8 mouse cellular contexts compared by ENCODE assay signal in the genomic region with DNA sequence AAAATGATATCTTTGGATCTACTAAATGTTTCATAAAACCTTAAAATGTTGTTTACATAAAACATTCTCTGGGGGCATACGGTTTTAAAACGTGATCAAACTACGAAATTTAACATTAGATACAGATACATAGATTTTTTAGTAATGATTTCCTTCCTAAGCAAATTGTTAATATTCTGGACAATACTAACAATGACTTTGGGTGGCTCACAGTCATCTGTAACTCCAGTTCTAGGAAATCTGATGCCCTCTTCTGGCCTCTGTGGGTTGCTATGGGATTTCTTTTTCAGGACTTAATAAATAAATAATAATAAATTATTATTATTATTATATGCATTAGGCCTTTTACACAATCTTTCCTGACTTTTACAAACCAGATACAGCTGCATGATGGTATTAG. TPM values are rescaled to one million over a fixed set of nuclear protein-coding genes. Genes with fewer than 3 reads are reported as not detected.
DNase-seq lines count a peak whose midpoint lies in the region; ATAC-seq lines count a peak whose summit lies in the region.

No protein-coding gene starts in this region.

- no peak for DNase-seq in embryonic facial prominence, embryonic 10.5 days (ENCODE audit: low spot score)
- no peak for DNase-seq in spleen, postnatal 36 days (ENCODE audit: low spot score in 2 of 2)
- DNase-seq in gastrocnemius, postnatal 25 days: no peak
- no peak for DNase-seq in adrenal gland, adult 8-10 months

- H3K4me2 ChIP-seq in hindbrain, embryonic 15.5 days: peak overlapping the region; percentile 56
- peak overlapping the region; percentile 68 for H3K4me2 ChIP-seq in lung, embryonic 15.5 days

- no peak overlapping the region for H3K9ac ChIP-seq in hindbrain, embryonic 15.5 days
- H3K9ac ChIP-seq in lung, embryonic 15.5 days: no peak overlapping the region

- peaks cover 15% of the 10 kb centered on the region for H3K4me1 ChIP-seq in erythroblast, embryonic 14.5 days (ENCODE audit: control insufficient read depth)
- H3K4me1 ChIP-seq in embryonic facial prominence, embryonic 10.5 days: peaks cover 2% of the 10 kb centered on the region; the same call in 1 of the 2 replicates
- peaks cover 6% of the 10 kb centered on the region; the same call in 1 of the 2 replicates for H3K4me1 ChIP-seq in hindbrain, embryonic 15.5 days (replicated peaks)
- no peaks in the 10 kb centered on the region for H3K4me1 ChIP-seq in lung, embryonic 15.5 days

- ATAC-seq in erythroblast, adult 5-6 weeks (replicated peaks; ENCODE audit: low FRiP score, poor library complexity, severe bottlenecking): no peak
- no peak for ATAC-seq in hindbrain, embryonic 15.5 days (ENCODE audit: low FRiP score, low read depth)
- no peak for ATAC-seq in lung, embryonic 15.5 days (ENCODE audit: borderline replicate concordance, extremely low read depth, low FRiP score, low TSS enrichment)

- no peaks in the 10 kb centered on the region for H3K36me3 ChIP-seq in erythroblast, embryonic 14.5 days (ENCODE audit: control insufficient read depth)
- H3K36me3 ChIP-seq in embryonic facial prominence, embryonic 10.5 days (replicated peaks): no peaks in the 10 kb centered on the region
- H3K36me3 ChIP-seq in hindbrain, embryonic 15.5 days: no peaks in the 10 kb centered on the region
- no peaks in the 10 kb centered on the region for H3K36me3 ChIP-seq in lung, embryonic 15.5 days

- peaks cover 37% of the 10 kb centered on the region for H3K27me3 ChIP-seq in erythroblast, embryonic 14.5 days (ENCODE audit: control insufficient read depth)
- H3K27me3 ChIP-seq in embryonic facial prominence, embryonic 10.5 days (replicated peaks; ENCODE audit: low read depth, poor library complexity, severe bottlenecking): no peaks in the 10 kb centered on the region
- H3K27me3 ChIP-seq in hindbrain, embryonic 15.5 days: no peaks in the 10 kb centered on the region
- 0 out of 2 replicates have a peak, but pooled peaks cover 8% of the 10 kb centered on the region for H3K27me3 ChIP-seq in lung, embryonic 15.5 days

- H3K27ac ChIP-seq in embryonic facial prominence, embryonic 10.5 days (replicated peaks): peak overlapping the region; percentile 90; the same call in 1 of the 2 replicates
- 0 out of 2 replicates have a peak overlapping the region, but pooled peaks have one; percentile 99 for H3K27ac ChIP-seq in hindbrain, embryonic 15.5 days (replicated peaks)
- H3K27ac ChIP-seq in lung, embryonic 15.5 days: no peak overlapping the region

- WGBS in embryonic facial prominence, embryonic 10.5 days: 24% methylated on average over 3 of the region's 3 CpGs
- 14% methylated on average over 3 of the region's 3 CpGs for WGBS in hindbrain, embryonic 15.5 days
- WGBS in lung, embryonic 15.5 days: 13% methylated on average over 3 of the region's 3 CpGs

- no peaks in the 10 kb centered on the region for H3K9me3 ChIP-seq in erythroblast, embryonic 14.5 days (ENCODE audit: control insufficient read depth, low read length)
- no peaks in the 10 kb centered on the region for H3K9me3 ChIP-seq in embryonic facial prominence, embryonic 10.5 days
- no peaks in the 10 kb centered on the region for H3K9me3 ChIP-seq in hindbrain, embryonic 15.5 days
- H3K9me3 ChIP-seq in lung, embryonic 15.5 days: no peaks in the 10 kb centered on the region

- H3K4me3 ChIP-seq in erythroblast, embryonic 14.5 days (replicated peaks): peak overlapping the region; percentile 82
- H3K4me3 ChIP-seq in embryonic facial prominence, embryonic 10.5 days: peak overlapping the region; percentile 86
- H3K4me3 ChIP-seq in hindbrain, embryonic 15.5 days: peak overlapping the region; percentile 63
- H3K4me3 ChIP-seq in lung, embryonic 15.5 days: peak overlapping the region; percentile 86

RNA-seq across cellular contexts. Expression of a gene that starts 30.9 kb away (rescaled TPM):
- not detected in 2 replicates for polyA plus RNA-seq in erythroblast, embryonic 14.5 days (2012)
- not detected in 2 replicates for total RNA-seq in erythroblast, adult 5-6 weeks (2015; ENCODE audit: low replicate concordance)
- not detected in 2 replicates for total RNA-seq in erythroblast, adult 5-6 weeks (2017; ENCODE audit: low replicate concordance)
- 0.05 and 0.08 TPM in 2 replicates for polyA plus RNA-seq in embryonic facial prominence, embryonic 10.5 days (2016; fragmentation: Nextera tagmentation; extraction: Ambion mirVana)
- 0.19 and 0.63 TPM in 2 replicates for polyA plus RNA-seq in hindbrain, embryonic 15.5 days (2015; fragmentation: Nextera tagmentation; extraction: Ambion mirVana)
- polyA plus RNA-seq in lung, embryonic 15.5 days (2015; fragmentation: Nextera tagmentation; extraction: Ambion mirVana): 2.0 and 4.4 TPM in 2 replicates
- 10 to 100 TPM; 16.1 to 20.7 TPM for total RNA-seq in gastrocnemius, postnatal 25 days (2021)
- 1 to 10 TPM in 2 of 4 experiments, under 1 TPM in 2; 0.43 to 2.9 (median 0.96) TPM for total RNA-seq in adrenal gland, adult 8-10 months (2022)

RNA-seq across cellular contexts. Expression of a gene that starts 44.9 kb away (rescaled TPM):
- polyA plus RNA-seq in erythroblast, embryonic 14.5 days (2012): not detected in 2 replicates
- not detected in 2 replicates for total RNA-seq in erythroblast, adult 5-6 weeks (2015; ENCODE audit: low replicate concordance)
- total RNA-seq in erythroblast, adult 5-6 weeks (2017; ENCODE audit: low replicate concordance): not detected in 2 replicates
- 0.49 and 1.00 TPM in 2 replicates for polyA plus RNA-seq in embryonic facial prominence, embryonic 10.5 days (2016; fragmentation: Nextera tagmentation; extraction: Ambion mirVana)
- polyA plus RNA-seq in hindbrain, embryonic 15.5 days (2015; fragmentation: Nextera tagmentation; extraction: Ambion mirVana): 28.2 and 28.9 TPM in 2 replicates
- 0.81 and 0.96 TPM in 2 replicates for polyA plus RNA-seq in lung, embryonic 15.5 days (2015; fragmentation: Nextera tagmentation; extraction: Ambion mirVana)
- total RNA-seq in gastrocnemius, postnatal 25 days (2021): under 1 TPM; 0.21 to 0.33 TPM
- total RNA-seq in adrenal gland, adult 8-10 months (2022): 1 to 10 TPM; 1.7 to 2.3 (median 2.0) TPM

Comparison
In these comparisons a context has a peak if more than half of its experiments do, and no peak if none do; other contexts are left out.
1. RNA of a gene that starts 44.9 kb away (polyA plus RNA-seq): 28.2 to 28.9 TPM in hindbrain, embryonic 15.5 days; 0.49 to 1.00 TPM in embryonic facial prominence, embryonic 10.5 days, 0.81 to 0.96 TPM in lung, embryonic 15.5 days and not detected in erythroblast, embryonic 14.5 days; every median in the first group is over 10 times any median in the second.
2. Peak in every context shown above with its lines, with median percentiles within 50 percentile points of each other: H3K4me3 ChIP-seq.